Mouse (Mus musculus) C2C12 (cell line): ENCODE measurements at regions not wholly inside any gene's neighbourhood (a gene's known extent, or its start where the extent isn't known, plus 50 kb on each side); places are given as distances from the start of the nearest gene placed in this dataset.

Experiments
- CTCF ChIP-seq: IDR thresholded peaks from one replicate; pipeline ENCODE4 v1.5.1; 2011; ENCODE audit not compliant: control insufficient read depth, insufficient read depth, insufficient read length
- FOSL1 ChIP-seq: IDR thresholded peaks from one replicate; pipeline ENCODE4 v1.8.0; 2011; ENCODE audit warnings: mild to moderate bottlenecking, low read length; ENCODE audit not compliant: poor library complexity, insufficient read depth, severe bottlenecking
- MYOG ChIP-seq: IDR thresholded peaks from one replicate; pipeline ENCODE4 v1.6.1; 2011; ENCODE audit not compliant: control insufficient read depth, insufficient read length; ENCODE audit errors: extremely low read depth
- USF1 ChIP-seq: IDR thresholded peaks from one replicate; pipeline ENCODE4 v1.6.1; 2011; ENCODE audit warnings: low read depth, mild to moderate bottlenecking, control low read depth, moderate library complexity

- TF ChIP-seq FOSL1 = no peak
- no peak for TF ChIP-seq CTCF
- no peak for TF ChIP-seq MYOG
- no peak for TF ChIP-seq USF1
These were observed 79.6 kb upstream of the Ptprk start for GRCm38 (mm10) chr10:27995035-27995399.
